Mouse (Mus musculus): ENCODE measurements at regions not wholly inside any gene's neighbourhood (a gene's known extent, or its start where the extent isn't known, plus 50 kb on each side); places are given as distances from the start of the nearest gene placed in this dataset.

- TF ChIP-seq POLR2A (IDR thresholded peaks at IDR 0.05; ENCODE audit: insufficient read depth, low read depth, low read length), result no peak
- TF ChIP-seq CTCF (IDR thresholded peaks at IDR 0.05; ENCODE audit: insufficient read depth, low read depth, low read length), result no peak
Observed at GRCm38 (mm10) chr7:128842561-128842960, 97.8 kb downstream of the Sec23ip start.
